Mouse (Mus musculus): Measurements from ENCODE around the gene Pnpo. TPM values are rescaled to one million over a fixed set of nuclear protein-coding genes. Genes with fewer than 3 reads are reported as not detected.
A peak's percentile ranks its signal among the peaks of the same experiment; 100 is the strongest.

Pnpo gene
- total RNA-seq, 2 experiments from 2014 or later = 37.4 to 37.5 TPM

DNA sequence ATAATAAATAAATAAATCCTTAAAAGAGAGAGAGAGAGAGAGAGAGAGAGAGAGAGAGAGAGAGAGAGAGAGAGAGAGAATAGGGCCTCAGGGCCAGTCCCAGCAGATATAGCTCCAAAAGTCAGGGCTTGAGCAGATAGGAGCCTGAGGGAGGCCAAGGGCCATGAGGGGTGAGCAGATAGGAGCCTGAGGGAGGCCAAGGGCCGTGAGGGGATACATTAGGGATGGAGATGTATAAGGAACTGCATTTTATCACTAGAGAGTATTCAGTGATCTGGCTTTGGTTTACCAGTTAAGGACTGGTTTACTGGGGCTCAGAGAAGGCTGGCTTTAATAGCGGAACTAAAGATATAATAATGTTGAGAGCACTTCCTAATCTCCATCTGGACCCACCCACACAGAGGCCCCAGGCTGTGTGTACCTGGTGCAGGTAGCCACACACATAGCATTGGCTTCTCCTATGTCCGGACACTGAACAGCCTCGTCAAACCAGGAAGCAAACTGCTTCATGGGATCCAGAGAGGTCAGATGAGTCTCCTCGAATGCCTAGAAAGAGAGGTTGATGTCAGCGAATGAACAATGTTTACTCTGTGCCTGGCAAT is 1.7 kb downstream of the Pnpo start:
- DNase-seq (ENCODE audit: low spot score in 2 of 2) = no peak
- intact Hi-C loops (cut with DNase I) = no loop called here

- intact Hi-C loops (cut with DNase I) = no loop called here
- DNase-seq (ENCODE audit: low spot score in 2 of 2) = no peak
Measured at GRCm38 (mm10) chr11:96940578-96941465, 3.0 kb downstream of the Pnpo start.

GRCm38 (mm10) chr11:96938426-96938800 is 5.4 kb downstream of the Pnpo start:
- no peak for DNase-seq (ENCODE audit: low spot score in 2 of 2)
- intact Hi-C loops (cut with DNase I) = no loop called here

- DNase-seq (ENCODE audit: low spot score in 2 of 2) = peak in 1 of 2 experiments; percentile 17
- intact Hi-C loops (cut with DNase I) = no loop called here
Measured at GRCm38 (mm10) chr11:96937549-96938425, 6.0 kb downstream of the Pnpo start.

DNA sequence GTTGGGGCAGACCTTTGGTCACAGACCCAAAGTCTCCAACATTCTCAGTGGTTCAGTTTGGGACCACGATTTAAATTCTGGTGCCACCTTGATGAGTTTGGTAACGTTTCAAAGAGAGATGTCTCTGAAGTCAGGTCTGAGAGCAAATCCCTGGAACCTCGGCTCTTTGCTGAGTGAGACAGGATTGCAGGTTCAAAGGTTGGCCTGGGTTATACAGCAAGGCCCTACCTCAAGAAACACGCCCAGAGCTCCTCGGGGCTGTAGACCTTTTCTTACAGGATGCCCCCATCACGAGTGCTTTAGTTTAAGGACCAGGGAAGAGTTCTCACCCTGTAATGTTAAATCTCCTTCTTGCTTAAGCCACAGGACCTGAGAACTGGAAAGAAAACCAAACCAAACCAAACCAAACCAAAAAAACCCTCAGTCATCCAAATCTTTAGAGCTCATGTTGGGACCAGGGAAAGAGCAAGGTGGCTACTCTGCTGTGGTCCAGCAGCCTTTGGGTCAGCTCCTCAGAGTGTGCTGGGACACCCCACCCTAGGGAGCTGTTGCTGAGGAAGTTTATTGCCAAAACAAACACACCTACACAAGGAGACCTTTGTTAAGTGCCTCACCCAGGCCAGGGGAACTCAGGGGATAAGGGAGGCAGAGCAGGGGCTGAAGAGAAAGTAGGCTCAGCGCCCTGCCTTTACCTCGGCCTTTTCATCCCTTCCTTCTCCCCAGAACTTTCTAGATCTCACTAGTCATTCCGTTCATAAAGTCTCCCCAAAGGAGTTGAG is 7.7 kb downstream of the Pnpo start:
- DNase-seq (ENCODE audit: low spot score in 2 of 2) = no peak
- intact Hi-C loops (cut with DNase I) = no loop called here

- intact Hi-C loops (cut with DNase I) = no loop called here
- peak; percentile 39 to 47 for DNase-seq (ENCODE audit: low spot score in 2 of 2)
Measured at GRCm38 (mm10) chr11:96934921-96935356, 8.8 kb downstream of the Pnpo start.

DNA sequence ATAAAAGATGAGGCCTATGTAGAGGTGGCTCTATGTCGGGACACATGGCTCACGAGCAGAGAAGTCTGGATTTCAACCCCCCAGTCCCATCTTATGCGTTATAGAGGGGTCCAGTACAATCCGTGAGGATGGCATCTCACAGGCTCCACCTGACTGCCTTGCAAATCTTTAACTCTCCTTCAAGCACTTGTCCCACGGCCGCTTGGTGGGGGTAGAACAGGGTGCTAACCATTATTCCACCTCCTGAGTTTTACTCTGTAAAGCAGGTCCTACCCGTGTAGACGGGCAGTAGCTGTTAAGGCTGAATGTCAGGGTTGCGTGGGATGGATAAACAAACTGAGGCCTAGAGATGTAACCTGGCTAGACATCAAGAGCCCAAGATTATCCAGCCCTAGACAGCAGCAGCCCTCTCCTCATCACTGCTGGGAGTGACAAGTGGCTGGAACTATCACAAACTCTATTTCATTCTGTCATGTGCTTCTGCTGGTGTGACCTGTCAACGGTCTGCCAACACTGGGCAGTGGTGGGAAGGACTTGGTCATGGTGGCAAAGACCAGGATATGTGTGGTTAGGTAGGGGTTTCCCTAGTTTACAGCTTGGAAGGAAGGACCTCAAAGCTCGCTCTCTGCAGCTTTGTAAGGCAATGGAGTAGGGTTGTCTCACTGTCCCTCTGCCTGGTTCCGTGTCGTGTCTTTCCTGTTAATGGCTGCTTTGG is 10.1 kb downstream of the Pnpo start:
- intact Hi-C loops (cut with DNase I) = no loop called here

GRCm38 (mm10) chr11:96931327-96932062 is 12.3 kb downstream of the Pnpo start:
- intact Hi-C loops (cut with DNase I) = no loop called here
- no peak for DNase-seq (ENCODE audit: low spot score in 2 of 2)

More for the DNA sequence above, 10.1 kb downstream of the Pnpo start:
- DNase-seq (ENCODE audit: low spot score in 2 of 2) = no peak

DNA sequence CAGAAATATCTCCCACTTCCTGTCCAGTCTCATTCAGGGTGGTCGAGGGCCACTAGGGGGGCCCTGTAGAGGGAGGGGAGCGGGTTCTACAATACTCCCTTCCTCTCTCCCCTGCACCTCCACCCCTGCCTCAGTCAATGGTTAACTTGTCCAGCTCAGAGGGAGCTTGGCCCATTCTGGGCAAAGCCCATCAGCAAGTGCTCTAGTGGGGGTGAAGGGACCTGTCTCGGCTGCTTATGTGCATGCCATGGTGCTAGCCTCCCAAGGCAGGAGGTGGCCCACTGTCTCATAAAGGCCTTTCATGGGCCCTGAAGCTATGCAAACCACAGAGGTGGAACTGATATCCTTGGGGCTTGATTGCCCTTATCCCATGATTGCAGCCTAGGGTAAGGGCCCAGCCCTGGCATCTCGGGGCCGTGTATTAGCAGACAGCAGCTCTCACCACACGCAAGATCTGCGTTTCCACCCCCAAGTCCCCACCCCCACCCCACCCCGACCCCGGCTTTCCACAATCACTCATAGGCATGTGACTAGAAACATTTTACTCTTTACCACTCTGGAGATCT is 13.9 kb downstream of the Pnpo start:
- intact Hi-C loops (cut with DNase I) = no loop called here
- no peak for DNase-seq (ENCODE audit: low spot score in 2 of 2)

DNA sequence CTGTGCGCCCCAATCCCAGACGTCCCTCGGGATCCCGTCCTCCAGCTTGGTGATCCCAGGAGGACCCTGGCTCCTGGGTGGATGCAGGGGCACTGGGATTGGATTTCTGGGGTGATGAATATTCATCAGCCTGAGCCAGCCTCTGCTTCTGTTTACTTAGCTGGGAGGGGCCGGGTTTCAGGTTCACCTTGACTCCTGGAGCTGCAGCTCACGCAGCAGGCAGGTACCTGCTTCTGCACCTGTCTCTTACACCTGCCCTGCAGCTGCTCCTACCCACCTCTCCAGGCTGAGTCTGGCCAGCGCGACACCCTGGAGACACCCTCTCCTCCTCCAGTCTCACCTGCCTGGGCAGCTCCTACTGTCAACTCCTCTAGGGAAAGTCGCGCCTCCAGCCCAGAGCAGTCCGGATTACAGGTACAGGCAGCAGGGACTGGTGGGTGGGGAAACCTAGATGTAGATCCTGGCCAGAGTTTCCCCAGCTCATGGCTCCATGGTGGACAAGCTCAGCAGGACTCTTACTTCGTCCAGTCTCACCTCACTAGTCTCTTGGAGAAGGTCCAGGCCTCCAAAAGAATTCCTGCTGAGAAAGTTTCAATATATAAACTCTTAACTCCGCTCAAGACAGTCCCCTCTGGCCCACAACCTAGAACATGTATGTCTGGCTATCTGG is 14.6 kb downstream of the Pnpo start:
- no peak for DNase-seq (ENCODE audit: low spot score in 2 of 2)
- intact Hi-C loops (cut with DNase I) = no loop called here

DNA sequence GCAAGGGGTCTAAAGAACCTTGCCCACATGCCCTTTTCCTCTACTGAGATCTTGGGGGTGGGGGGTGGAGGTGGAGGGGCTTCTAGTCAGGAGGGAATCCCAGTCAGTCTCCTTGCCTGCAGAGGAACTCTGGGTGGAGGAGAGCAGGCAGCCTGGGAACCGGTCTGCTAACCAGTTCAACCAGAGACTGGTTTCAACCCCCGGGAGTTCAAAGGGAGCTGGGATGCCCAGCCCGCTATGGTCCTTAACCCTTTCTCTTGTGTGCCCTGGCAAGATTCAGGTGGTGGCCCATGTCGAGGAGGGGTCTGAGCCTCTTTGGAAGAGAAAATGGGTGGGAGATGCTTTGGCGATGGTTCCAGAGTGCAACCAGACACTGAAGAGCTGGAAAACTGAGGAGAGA is 15.1 kb downstream of the Pnpo start:
- intact Hi-C loops (cut with DNase I) = no loop called here
- no peak for DNase-seq (ENCODE audit: low spot score in 2 of 2)

- intact Hi-C loops (cut with DNase I) = no loop called here
Measured at GRCm38 (mm10) chr11:96928088-96928487, 15.7 kb downstream of the Pnpo start, which contains the start of gene Prr15l. Prr15l (plus strand) TSS chr11:96928104.

GRCm38 (mm10) chr11:96926587-96926986 is 17.2 kb downstream of the Pnpo start:
- DNase-seq (ENCODE audit: low spot score in 2 of 2) = no peak
- intact Hi-C loops (cut with DNase I) = no loop called here

More at GRCm38 (mm10) chr11:96928088-96928487, 15.7 kb downstream of the Pnpo start, which contains the start of gene Prr15l:
- no peak for DNase-seq (ENCODE audit: low spot score in 2 of 2)

GRCm38 (mm10) chr11:96925469-96926148 is 18.2 kb downstream of the Pnpo start:
- DNase-seq (ENCODE audit: low spot score in 2 of 2) = no peak
- intact Hi-C loops (cut with DNase I) = no loop called here

DNA sequence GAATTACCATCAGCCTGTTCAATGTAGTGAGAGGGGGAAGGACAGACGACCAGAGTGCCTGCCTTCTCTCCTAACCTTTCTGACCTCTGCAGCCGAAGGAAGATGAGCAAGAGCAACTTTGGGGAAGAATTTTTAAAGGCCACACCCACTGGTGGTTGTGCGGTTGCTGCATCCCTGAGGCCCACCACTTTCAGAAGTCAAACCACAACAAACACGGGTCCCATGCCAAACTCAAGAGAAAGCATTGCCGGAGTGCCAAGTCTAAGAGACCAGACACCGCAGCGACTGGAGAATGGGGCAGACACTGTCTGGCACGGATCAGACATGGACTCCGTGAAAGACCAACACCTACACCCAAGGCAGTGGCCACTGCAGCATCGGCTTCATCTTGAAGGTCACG is 18.9 kb downstream of the Pnpo start:
- no peak for DNase-seq (ENCODE audit: low spot score in 2 of 2)
- intact Hi-C loops (cut with DNase I) = no loop called here

GRCm38 (mm10) chr11:96919003-96919402 is 24.8 kb downstream of the Pnpo start:
- DNase-seq (ENCODE audit: low spot score in 2 of 2) = no peak
- intact Hi-C loops (cut with DNase I) = loop anchor here (5.0 kb wide), 3 partner anchors 58 to 132 kb away; partner anchors contain the start of gene Cbx1

Data from left cerebral cortex, postnatal 25 days (tissue).